ENCODE assay signal across 8 mouse cellular contexts in genomic region chr7:19508924-19509568, GRCm38 (mm10). TPM values are rescaled to one million over a fixed set of nuclear protein-coding genes. Genes with fewer than 3 reads are reported as not detected.
DNase-seq lines count a peak whose midpoint lies in the region; ATAC-seq lines count a peak whose summit lies in the region.

No protein-coding gene starts in this region.

- no peaks in the 10 kb centered on the region for H3K27me3 ChIP-seq in lung, embryonic 15.5 days
- no peaks in the 10 kb centered on the region for H3K27me3 ChIP-seq in hindbrain, embryonic 15.5 days
- no peaks in the 10 kb centered on the region for H3K27me3 ChIP-seq in midbrain, embryonic 15.5 days (replicated peaks)

- no peak for DNase-seq in lung, postnatal 14 days
- DNase-seq in embryo, embryonic 11 days: peak; percentile 19
- no peak for DNase-seq in frontal cortex, postnatal 14 days (ENCODE audit: low spot score in 2 of 2)
- no peak for DNase-seq in urinary bladder, postnatal 14 days (ENCODE audit: low spot score)
- DNase-seq in left cerebral cortex, postnatal 36 days (ENCODE audit: low spot score in 2 of 2): no peak

- H3K27ac ChIP-seq in lung, embryonic 15.5 days: peak overlapping the region; percentile 21; the same call in 1 of the 2 replicates
- H3K27ac ChIP-seq in hindbrain, embryonic 15.5 days (replicated peaks): peak overlapping the region; percentile 82
- H3K27ac ChIP-seq in midbrain, embryonic 15.5 days: peak overlapping the region; percentile 80

- intact Hi-C loops in left cerebral cortex, postnatal 36 days (cut with DNase I): loop anchor here (5.0 kb wide), 2 partner anchors 52 to 53 kb away; partner anchors contain the start of genes Mark4 and Ppp1r37

- H3K4me1 ChIP-seq in lung, embryonic 15.5 days: peaks cover 13% of the 10 kb centered on the region
- H3K4me1 ChIP-seq in hindbrain, embryonic 15.5 days (replicated peaks): peaks cover 29% of the 10 kb centered on the region
- H3K4me1 ChIP-seq in midbrain, embryonic 15.5 days: peaks cover 25% of the 10 kb centered on the region

- peak overlapping the region; percentile 71 for H3K9ac ChIP-seq in lung, embryonic 15.5 days
- H3K9ac ChIP-seq in hindbrain, embryonic 15.5 days: peak overlapping the region; percentile 72
- peak overlapping the region; percentile 69 for H3K9ac ChIP-seq in midbrain, embryonic 15.5 days

- peak overlapping the region; percentile 89 for H3K4me2 ChIP-seq in lung, embryonic 15.5 days
- H3K4me2 ChIP-seq in hindbrain, embryonic 15.5 days: peak overlapping the region; percentile 89
- peak overlapping the region; percentile 74 for H3K4me2 ChIP-seq in midbrain, embryonic 15.5 days

- ATAC-seq in lung, embryonic 15.5 days (ENCODE audit: borderline replicate concordance, extremely low read depth, low FRiP score, low TSS enrichment): no peak
- peak; percentile 6; the same call in 1 of the 2 replicates for ATAC-seq in hindbrain, embryonic 15.5 days (ENCODE audit: low FRiP score, low read depth)
- peak; percentile 48 for ATAC-seq in midbrain, embryonic 15.5 days (replicated peaks)

- H3K4me3 ChIP-seq in lung, embryonic 15.5 days: peak overlapping the region; percentile 57
- H3K4me3 ChIP-seq in hindbrain, embryonic 15.5 days: peak overlapping the region; percentile 65
- peak overlapping the region; percentile 77 for H3K4me3 ChIP-seq in midbrain, embryonic 15.5 days

- H3K36me3 ChIP-seq in lung, embryonic 15.5 days: no peaks in the 10 kb centered on the region
- H3K36me3 ChIP-seq in hindbrain, embryonic 15.5 days: no peaks in the 10 kb centered on the region
- H3K36me3 ChIP-seq in midbrain, embryonic 15.5 days (replicated peaks): no peaks in the 10 kb centered on the region

- H3K9me3 ChIP-seq in lung, embryonic 15.5 days: no peaks in the 10 kb centered on the region
- no peaks in the 10 kb centered on the region for H3K9me3 ChIP-seq in hindbrain, embryonic 15.5 days
- no peaks in the 10 kb centered on the region for H3K9me3 ChIP-seq in midbrain, embryonic 15.5 days

- 3% methylated on average over 15 of the region's 15 CpGs for WGBS in lung, embryonic 15.5 days
- 7% methylated on average over 15 of the region's 15 CpGs for WGBS in hindbrain, embryonic 15.5 days
- 6% methylated on average over 15 of the region's 15 CpGs for WGBS in midbrain, embryonic 15.5 days

RNA-seq across cellular contexts. Expression of gene Trappc6a, which starts 0.9 kb away (rescaled TPM):
- 97.8 and 103 TPM in 2 replicates for polyA plus RNA-seq in lung, embryonic 15.5 days (2015; fragmentation: Nextera tagmentation; extraction: Ambion mirVana)
- 39.4 and 41.4 TPM in 2 replicates for polyA plus RNA-seq in hindbrain, embryonic 15.5 days (2015; fragmentation: Nextera tagmentation; extraction: Ambion mirVana)
- polyA plus RNA-seq in midbrain, embryonic 15.5 days (2015; fragmentation: Nextera tagmentation; extraction: Ambion mirVana): 38.3 and 39.1 TPM in 2 replicates
- 10 to 100 TPM; 18.2 to 19.5 TPM for total RNA-seq in left cerebral cortex, postnatal 36 days (2021)

RNA-seq across cellular contexts. Expression of gene Bloc1s3, which starts 0.9 kb away (rescaled TPM):
- polyA plus RNA-seq in lung, embryonic 15.5 days (2015; fragmentation: Nextera tagmentation; extraction: Ambion mirVana): 2.0 TPM in 2 replicates
- polyA plus RNA-seq in hindbrain, embryonic 15.5 days (2015; fragmentation: Nextera tagmentation; extraction: Ambion mirVana): 4.5 and 4.8 TPM in 2 replicates
- 4.8 and 5.0 TPM in 2 replicates for polyA plus RNA-seq in midbrain, embryonic 15.5 days (2015; fragmentation: Nextera tagmentation; extraction: Ambion mirVana)
- total RNA-seq in left cerebral cortex, postnatal 36 days (2021): 1 to 10 TPM; 6.8 to 7.2 TPM

RNA-seq across cellular contexts. Expression of gene Nkpd1, which starts 8.6 kb away (rescaled TPM):
- 0.20 TPM in 1 of 2 replicates, not detected in the other for polyA plus RNA-seq in lung, embryonic 15.5 days (2015; fragmentation: Nextera tagmentation; extraction: Ambion mirVana)
- polyA plus RNA-seq in hindbrain, embryonic 15.5 days (2015; fragmentation: Nextera tagmentation; extraction: Ambion mirVana): 1.1 and 1.2 TPM in 2 replicates
- polyA plus RNA-seq in midbrain, embryonic 15.5 days (2015; fragmentation: Nextera tagmentation; extraction: Ambion mirVana): 0.74 and 0.95 TPM in 2 replicates
- under 1 TPM; 0.68 to 0.94 TPM for total RNA-seq in left cerebral cortex, postnatal 36 days (2021)

RNA-seq across cellular contexts. Expression of gene Exoc3l2, which starts 45.9 kb away (rescaled TPM):
- polyA plus RNA-seq in lung, embryonic 15.5 days (2015; fragmentation: Nextera tagmentation; extraction: Ambion mirVana): 1.4 and 1.7 TPM in 2 replicates
- 0.76 and 0.82 TPM in 2 replicates for polyA plus RNA-seq in hindbrain, embryonic 15.5 days (2015; fragmentation: Nextera tagmentation; extraction: Ambion mirVana)
- 0.17 and 0.57 TPM in 2 replicates for polyA plus RNA-seq in midbrain, embryonic 15.5 days (2015; fragmentation: Nextera tagmentation; extraction: Ambion mirVana)
- under 1 TPM; 0.23 to 0.52 TPM for total RNA-seq in left cerebral cortex, postnatal 36 days (2021)

RNA-seq across cellular contexts. Expression of gene Mark4, which starts 50.4 kb away (rescaled TPM):
- 7.9 TPM in 2 replicates for polyA plus RNA-seq in lung, embryonic 15.5 days (2015; fragmentation: Nextera tagmentation; extraction: Ambion mirVana)
- polyA plus RNA-seq in hindbrain, embryonic 15.5 days (2015; fragmentation: Nextera tagmentation; extraction: Ambion mirVana): 18.4 and 18.7 TPM in 2 replicates
- 20.4 and 20.6 TPM in 2 replicates for polyA plus RNA-seq in midbrain, embryonic 15.5 days (2015; fragmentation: Nextera tagmentation; extraction: Ambion mirVana)
- 10 to 100 TPM; 76.8 to 77.7 TPM for total RNA-seq in left cerebral cortex, postnatal 36 days (2021)

Comparison
In these comparisons a context has a peak if more than half of its experiments do, and no peak if none do; other contexts are left out.
1. H3K27ac ChIP-seq: peak in every context shown above with its lines; median percentile 82 in hindbrain, embryonic 15.5 days; 80 in midbrain, embryonic 15.5 days; 21 in lung, embryonic 15.5 days.